Mouse (Mus musculus) heart, postnatal 14 days (tissue): Measurements from ENCODE around the gene Esr2. TPM values are rescaled to one million over a fixed set of nuclear protein-coding genes. Genes with fewer than 3 reads are reported as not detected.
"Not testable (repeated sequence)": the region's sequence is repeated elsewhere in the genome, so short reads cannot be mapped to it uniquely, and the experiment has no call there.

Experiments
- DNase-seq, 2 experiments: peaks; one replicate each; pipeline ENCODE4 v3.0.0; 2021 to 2022
- intact Hi-C: fragments of 180-260 bp; cut with DNase I; formaldehyde crosslinking; loops from one replicate; pipeline ENCODE4 v1.15.1; 2025
- long read RNA-seq, 2 experiments: library from polyadenylated mRNA; stranded (forward); transcript quantifications; one replicate each; pipeline ENCODE4 v2.0.0; 2021
- total RNA-seq, 2 experiments: library from RNA; stranded (reverse); gene quantifications; 2 replicates each; pipeline ENCODE4 v1.2.3; 2021

The Esr2 gene
- not detected for total RNA-seq
- long read RNA-seq, experiment 1: 0 reads
- long read RNA-seq, experiment 2: 0 reads

DNA sequence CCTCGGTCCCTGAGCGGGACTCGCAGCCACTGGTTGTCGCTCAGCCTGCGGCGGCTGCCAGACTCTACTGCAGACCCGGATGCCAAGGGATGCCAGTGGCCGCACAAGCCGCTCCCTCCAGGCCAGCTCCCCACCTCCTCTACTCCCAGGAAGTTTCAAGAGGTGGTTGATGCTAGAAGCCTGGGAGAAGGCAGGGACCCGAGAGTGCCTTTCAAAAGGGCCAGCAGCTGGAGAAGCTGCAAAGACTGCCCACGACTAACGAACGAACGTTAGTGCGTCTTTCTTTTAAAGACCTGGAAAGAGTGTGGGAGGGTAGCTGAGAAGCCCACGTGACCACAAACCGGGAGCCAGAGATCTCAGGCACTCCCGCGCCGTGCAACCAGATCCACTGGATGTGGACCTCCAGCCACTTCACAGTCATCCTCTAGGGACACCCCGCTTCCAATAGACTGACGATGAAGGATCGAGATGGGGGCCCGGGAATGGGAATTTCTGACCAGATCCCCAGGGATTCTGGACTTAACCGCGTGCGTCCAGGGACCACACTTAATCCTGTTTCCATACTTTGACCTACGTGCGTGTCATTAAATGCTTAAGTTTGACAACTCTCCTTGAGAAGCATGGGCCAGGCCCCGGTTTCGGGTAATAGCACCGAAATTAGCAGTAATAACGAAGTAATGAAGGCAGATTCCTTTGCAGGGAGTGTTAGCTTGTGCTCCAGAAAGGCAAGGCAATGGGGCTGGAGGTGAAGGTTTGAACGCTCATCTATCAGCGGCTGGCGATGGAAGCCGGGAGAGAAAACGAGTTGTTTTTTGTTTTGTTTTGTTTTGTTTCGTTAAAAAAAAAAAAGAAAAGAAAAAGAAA, at the start of gene Esr2:
Gene Esr2, minus strand, starts transcription at position 260 of the 864 bp plus-strand sequence.
- intact Hi-C loops: loop anchor here (1.0 to 5.0 kb wide), 3 partner anchors 105 to 390 kb away; no protein-coding TSS in a partner anchor
- peak; percentile 14 to 33 for DNase-seq

DNA sequence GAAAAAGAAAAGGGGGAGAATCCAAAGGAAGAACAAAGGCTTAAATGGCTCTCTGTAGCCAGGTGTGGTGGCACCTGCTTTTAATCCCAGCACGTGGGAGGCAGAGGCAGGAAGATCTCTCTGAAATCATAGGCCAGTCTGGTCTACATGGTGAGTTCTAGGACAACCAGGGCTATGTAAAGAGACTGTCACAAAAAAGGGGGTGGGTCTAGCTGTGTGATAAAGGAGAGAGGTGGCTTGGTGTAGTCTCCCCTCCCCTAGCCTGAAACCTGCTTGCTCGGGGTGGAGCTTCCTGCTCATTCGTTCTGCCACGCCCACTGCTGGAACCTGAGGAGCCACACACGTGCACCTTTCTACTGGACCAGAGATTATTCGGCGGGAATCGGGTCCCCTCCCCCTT, 45.0 kb upstream of the Esr2 start:
- intact Hi-C loops, DNase-seq: not testable (repeated sequence)

- intact Hi-C loops: no loop called here
- no peak for DNase-seq
These were observed 39.7 kb upstream of the Esr2 start for GRCm38 (mm10) chr12:76216716-76217115.

- DNase-seq: no peak
- intact Hi-C loops: no loop called here
These were observed 38.1 kb upstream of the Esr2 start for GRCm38 (mm10) chr12:76215121-76215520.

GRCm38 (mm10) chr12:76209429-76209974, 32.4 kb upstream of the Esr2 start:
- no peak for DNase-seq
- intact Hi-C loops: no loop called here

DNA sequence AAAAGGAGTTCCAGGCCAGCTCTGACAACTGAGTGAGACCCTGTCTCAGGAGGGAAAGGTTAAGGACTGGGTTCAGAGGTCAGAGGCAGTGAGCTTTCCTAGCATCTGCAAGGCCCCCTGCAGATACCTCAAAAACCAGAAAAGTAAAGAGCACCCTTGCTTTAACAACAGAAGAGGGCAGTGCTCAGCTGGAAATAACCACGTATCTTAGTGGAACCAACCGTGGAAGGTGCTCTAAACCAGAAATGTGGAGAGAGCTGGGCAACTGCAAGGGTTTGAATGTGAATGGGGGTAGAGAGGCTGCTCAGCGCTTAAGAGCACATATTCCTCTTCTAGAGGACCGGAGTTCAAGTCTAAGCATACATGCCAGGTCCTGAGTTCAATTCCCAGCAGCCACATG, 23.3 kb upstream of the Esr2 start:
- DNase-seq: no peak
- intact Hi-C loops: no loop called here

- DNase-seq: no peak
- intact Hi-C loops: loop anchor here (5.0 kb wide), 2 partner anchors 145 to 410 kb away; no protein-coding TSS in a partner anchor
These were observed 20.0 kb upstream of the Esr2 start for GRCm38 (mm10) chr12:76197071-76197470.

- peak; percentile 60 to 74 for DNase-seq
- intact Hi-C loops: loop anchor here (5.0 kb wide), 2 partner anchors 146 to 409 kb away; no protein-coding TSS in a partner anchor
These were observed 19.6 kb upstream of the Esr2 start for GRCm38 (mm10) chr12:76196709-76197054.

DNA sequence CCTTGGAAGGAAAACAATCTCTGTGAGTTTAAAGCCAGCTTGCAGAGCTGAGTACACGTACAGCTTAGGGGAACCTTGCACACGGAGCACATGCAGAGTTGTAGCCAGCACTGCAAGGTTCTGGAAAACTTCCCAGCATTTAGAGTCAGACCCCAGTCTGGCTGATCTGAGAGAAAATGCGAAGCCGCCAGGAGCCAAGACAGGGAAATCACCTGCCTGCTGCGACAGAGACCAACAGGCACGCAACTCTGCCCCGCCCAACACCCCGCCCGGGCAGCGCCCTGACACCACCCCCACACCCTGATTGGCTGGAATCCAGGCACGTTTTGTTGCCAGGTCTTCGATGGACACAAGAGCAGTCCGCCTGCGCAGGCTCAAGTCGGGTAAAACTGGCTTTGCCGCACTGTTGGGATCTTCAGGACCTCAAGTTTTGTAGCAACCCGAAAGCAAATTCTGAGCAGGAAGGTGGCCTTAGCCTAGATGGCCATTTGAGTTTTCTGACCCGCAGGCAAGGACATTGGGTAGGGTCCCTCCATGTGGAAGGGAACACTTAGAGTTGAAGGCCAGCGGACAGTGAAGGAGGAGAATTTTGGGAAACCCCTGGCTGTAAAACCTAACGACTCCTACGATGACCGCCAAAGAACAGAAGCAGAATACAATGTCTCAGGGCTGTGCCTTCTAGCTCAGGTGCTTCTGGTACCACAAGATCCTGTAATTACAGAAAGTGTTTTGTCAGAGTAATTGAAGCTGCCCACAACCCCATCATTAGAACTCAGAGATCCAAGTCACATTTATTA, 19.1 kb upstream of the Esr2 start:
- peak; percentile 78 to 87 for DNase-seq
- intact Hi-C loops: loop anchor here (5.0 kb wide), 2 partner anchors 146 to 409 kb away; no protein-coding TSS in a partner anchor

DNA sequence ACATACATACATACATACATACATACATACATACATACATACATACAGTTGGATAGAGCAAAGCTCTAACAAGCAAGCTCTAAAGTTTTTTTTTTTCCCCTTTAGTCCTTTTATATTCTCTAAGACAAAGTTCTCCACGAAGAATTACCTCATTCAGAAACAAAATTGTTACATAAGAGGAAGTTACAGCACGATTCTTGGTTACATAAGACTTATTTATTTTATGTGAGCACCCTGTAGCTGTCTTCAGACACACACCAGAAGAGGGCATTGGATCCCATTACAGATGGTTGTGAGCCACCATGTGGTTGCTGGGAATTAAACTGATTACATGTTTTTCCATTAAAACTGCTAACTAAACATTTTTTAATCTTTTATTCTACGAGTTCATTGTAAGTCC, 17.5 kb upstream of the Esr2 start:
- DNase-seq: no peak
- intact Hi-C loops: loop anchor here (5.0 kb wide), 1 partner anchor 483 kb away; no protein-coding TSS in a partner anchor

DNA sequence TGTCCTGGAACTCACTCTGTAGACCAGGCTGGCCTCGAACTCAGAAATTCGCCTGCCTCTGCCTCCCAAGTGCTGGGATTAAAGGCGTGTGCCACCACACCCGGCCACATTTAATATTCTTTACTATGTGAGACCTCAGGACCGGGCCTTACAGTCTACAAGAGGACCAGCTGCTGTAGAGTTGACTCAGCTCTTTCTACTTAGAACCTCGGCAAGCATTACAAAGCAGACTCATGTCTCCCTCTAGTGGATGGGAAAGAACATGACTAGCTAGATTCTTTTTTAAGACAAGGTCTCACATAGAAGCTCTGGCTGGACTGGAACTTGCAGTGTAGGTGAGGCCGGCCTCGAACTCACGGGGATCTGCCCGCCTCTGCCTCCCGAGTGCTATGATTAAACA, 13.9 kb upstream of the Esr2 start:
- intact Hi-C loops: loop anchor here (1.0 to 5.0 kb wide), 2 partner anchors 175 to 486 kb away; no protein-coding TSS in a partner anchor
- DNase-seq: peak in 1 of 2 experiments; percentile 18

DNA sequence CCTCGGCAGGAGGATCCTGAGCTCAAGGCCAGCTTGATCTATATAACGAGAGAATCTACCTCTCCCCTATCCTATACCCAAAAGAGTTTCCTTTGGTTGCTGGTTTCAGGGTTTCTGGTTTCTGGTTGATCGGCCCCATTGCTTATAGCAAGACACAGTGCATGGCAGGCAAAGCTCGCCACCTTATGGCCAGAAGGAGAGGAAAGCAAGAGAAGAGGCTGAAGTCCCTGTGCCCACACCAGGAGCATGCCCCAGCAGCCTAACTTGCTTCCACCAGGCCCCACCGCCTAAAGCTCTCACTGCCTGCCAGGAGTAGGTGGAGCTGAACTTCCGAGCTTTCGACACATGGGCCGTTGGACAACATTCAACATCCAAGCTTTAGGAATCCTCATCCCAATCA, 10.8 kb upstream of the Esr2 start:
- peak in 1 of 2 experiments; percentile 32 for DNase-seq
- intact Hi-C loops: no loop called here

GRCm38 (mm10) chr12:76186473-76186872, 9.4 kb upstream of the Esr2 start:
- intact Hi-C loops: no loop called here
- DNase-seq: no peak

DNA sequence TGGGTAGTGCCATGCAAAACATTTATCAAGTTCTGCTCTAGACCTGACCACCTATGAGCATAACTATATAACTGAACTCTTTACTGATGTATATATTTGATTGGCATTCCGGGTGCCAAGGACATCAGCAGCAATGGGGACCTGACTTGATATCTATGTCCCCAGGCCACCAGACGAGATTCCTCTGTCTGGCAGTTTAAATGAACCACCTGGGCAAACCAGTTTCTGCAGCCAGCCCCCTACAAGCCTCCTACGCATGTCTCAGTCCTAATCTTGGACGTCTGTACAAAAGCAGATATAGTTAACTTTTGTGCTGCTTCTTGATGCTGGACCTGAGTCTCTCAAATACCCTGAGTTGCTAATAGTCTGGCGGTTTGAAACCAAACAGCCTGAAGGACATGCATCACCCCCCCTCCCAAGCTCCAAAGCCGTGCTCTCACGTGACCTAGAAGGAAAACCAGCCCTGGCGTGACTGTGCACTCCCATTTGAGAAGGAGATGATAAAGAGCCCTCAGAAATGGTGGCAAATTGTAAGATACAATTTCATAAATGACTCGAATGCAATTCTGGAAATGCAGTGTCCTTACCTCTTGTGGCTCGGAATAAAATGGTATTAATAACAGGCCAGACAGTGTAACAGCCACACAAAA, 8.2 kb upstream of the Esr2 start:
- intact Hi-C loops: no loop called here
- DNase-seq: no peak

DNA sequence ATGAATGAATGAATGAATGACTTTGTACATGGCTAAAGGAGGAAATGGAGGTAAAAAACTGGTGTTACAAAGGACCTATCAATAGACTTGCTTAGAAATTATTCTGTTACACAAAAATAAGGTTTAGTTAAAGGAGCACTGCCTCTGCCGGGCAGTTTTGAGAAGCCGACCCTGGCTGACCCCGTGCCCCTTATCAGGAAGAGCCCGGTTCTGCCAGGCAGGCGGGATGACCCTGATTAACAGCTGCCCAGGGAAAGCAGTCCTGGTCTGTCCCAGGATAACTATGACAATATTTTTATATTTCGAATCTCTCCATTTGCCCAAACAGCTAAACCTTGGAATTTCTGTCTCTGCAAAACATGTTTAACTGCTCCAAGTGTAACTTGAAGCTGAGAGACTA, 7.2 kb upstream of the Esr2 start:
- intact Hi-C loops: no loop called here
- DNase-seq: no peak

GRCm38 (mm10) chr12:76182831-76183230, 5.8 kb upstream of the Esr2 start:
- intact Hi-C loops: no loop called here

GRCm38 (mm10) chr12:76181471-76181870, 4.4 kb upstream of the Esr2 start:
- intact Hi-C loops: no loop called here
- DNase-seq: no peak

More at GRCm38 (mm10) chr12:76182831-76183230, 5.8 kb upstream of the Esr2 start:
- DNase-seq: no peak

- intact Hi-C loops: no loop called here
- DNase-seq: no peak
These were observed 3.4 kb upstream of the Esr2 start for GRCm38 (mm10) chr12:76180442-76180841.

GRCm38 (mm10) chr12:76179527-76179926, 2.5 kb upstream of the Esr2 start:
- intact Hi-C loops: loop anchor here (5.0 kb wide), 2 partner anchors 107 to 392 kb away; no protein-coding TSS in a partner anchor
- no peak for DNase-seq

GRCm38 (mm10) chr12:76179051-76179450, 2.0 kb upstream of the Esr2 start:
- intact Hi-C loops: loop anchor here (5.0 kb wide), 2 partner anchors 107 to 392 kb away; no protein-coding TSS in a partner anchor
- DNase-seq: no peak
